Mouse (Mus musculus): Measurements from ENCODE around the gene Ms4a4c.
"Not testable (repeated sequence)": the region's sequence is repeated elsewhere in the genome, so short reads cannot be mapped to it uniquely, and the experiment has no call there.

DNA sequence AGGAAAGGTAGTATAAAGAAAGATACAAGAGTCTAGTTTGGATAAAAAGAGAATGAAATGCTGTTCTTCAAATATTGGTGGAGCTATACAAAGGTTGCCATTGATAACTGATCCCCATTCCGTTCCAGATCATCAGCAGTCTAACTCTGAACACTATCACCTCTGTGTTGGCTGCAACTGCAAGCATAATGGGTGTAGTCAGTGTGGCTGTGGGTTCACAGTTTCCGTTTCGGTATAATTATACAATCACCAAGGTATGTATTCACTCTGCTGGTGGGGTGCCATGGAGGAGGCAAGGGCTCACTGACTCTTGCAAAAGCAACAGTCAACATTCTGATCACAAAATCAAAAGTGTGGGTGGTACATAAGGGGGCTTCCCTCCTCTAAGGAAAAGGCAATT is 14.3 kb downstream of the Ms4a4c start:
- TF ChIP-seq CTCF, EP300 (IDR thresholded peaks at IDR 0.05): not testable (repeated sequence)
